Mouse (Mus musculus) neural tube, embryonic 10.5 days (tissue): Measurements from ENCODE around the gene Abi3bp.

ENCODE experiments used
- DNase-seq: peaks from one replicate; pipeline ENCODE4 v3.0.0-alpha.2; 2017; ENCODE audit warnings: low spot score; ENCODE audit errors: extremely low spot score

Gene Abi3bp

DNA sequence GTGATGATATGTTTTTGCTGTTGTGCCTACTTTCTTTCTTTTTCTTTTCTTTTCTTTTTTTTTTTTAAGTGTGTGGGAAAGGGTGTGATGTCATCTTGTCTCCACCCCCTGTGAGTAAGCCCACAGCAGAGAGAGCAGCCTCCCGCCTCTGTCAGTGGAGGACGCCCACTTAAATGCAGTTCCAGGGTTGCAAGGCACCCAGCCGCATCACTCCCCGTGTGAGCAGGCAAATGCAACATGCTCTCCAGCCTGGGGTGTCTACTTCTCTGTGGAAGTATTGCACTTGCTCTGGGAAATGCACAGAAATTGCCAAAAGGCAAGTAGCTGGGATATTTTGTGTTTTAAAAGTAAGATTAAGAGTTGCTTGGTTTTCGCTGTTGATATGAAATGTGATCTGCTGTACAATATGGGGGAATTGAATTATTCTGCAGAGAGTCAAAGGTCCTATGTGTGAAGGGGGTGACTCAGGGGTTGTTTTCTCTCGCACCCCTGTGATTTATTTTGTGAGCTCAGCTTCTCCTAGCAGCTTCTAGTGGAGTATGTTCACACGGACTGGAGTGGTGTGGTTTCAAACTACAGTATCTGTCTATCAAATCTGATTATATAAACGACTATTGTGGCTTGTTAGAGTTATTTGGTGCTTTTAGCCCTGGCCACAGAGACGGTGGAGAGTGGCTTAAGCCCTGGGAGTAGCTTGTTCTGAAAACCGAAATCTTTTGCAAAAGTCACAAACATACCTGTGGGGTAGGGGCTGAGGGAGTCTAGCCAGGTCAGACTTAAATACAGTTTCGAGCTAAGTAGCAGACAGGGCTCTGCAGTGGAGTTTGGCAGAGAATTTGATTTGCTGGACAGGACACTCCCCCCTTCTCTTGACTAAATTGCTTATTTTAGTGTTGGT, at the start of gene Abi3bp:
Gene Abi3bp, plus strand, starts transcription at position 202 of the 898 bp plus-strand sequence.
- DNase-seq, result no peak

DNA sequence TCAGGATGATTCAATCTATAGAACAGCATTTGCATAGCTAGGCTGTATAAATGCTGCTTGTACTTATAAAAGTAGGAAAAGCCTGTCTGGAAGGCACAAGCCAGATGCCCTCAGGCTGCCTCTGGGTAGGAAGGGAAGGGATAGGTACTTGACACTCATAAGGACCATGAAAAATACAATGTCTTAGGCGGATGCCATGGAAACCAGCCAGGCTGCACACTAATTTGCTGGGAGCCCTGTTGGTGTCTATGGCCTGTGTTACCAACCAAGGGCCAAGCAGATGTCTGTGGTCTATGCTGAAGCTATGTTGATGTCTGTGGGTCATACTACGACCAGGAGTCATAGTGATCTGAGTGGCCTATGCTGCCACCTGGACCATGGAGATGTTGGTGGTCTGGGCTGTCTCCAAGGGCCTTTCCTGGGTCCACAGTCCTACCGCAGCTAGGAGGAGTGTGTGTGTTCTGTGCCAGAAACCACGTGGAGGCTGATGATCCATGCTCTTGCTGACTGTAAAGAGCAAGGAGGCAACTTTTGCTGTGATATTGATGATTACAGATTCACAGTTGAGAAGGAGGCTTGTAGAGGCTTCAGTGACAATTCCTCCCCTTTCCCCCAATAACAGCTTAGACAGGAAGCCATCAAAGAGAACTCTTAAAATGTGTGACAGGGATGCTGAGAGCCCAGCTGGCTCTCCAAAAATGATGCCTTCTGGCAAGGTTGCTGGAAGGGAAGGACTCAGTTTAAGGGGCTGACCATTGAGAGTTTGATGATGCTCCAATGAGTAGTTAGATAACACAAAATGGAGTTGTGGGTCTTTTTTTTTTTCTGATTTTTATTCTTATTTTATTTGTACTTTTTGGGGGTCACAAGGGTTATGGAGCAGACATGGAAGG, 42.1 kb upstream of the Abi3bp start:
- no peak for DNase-seq

DNA sequence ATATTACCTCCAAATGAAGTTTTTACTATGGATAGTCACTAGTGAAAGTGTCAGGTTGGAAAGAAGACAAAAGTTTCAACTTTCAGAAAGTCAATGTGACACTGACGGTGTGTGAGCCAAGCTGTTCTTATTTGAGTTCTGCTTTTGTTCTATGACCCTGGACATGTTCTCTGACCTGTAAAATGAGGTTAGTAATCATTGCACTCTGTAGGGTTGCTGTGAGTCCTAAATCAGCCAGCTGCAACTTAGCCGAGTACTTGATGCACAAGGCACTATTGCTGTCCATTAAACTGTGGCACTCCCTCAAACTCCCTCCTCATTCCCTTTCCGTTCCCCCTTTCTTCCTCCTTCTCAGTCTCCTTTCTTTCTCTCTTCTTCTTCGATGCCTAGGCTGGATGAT, 37.4 kb upstream of the Abi3bp start:
- DNase-seq, result no peak

DNA sequence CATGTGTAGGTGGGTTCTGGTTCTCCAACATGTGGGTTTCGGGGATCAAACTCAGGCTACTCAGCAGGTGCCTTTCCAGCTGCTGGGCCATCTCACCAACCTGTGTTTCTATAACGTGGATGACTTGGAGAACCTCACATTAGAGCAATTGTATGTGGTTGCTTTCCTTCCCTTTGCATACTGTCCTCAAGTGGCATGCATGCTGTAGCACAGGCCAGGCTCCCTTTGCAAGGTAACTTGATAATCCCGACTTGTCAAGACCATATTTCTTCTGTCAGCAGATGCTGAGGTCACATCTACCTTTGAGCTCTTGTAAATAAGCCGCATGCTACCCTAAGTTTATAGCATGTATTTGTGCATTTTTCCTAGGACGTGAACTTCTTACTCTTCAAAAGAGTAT, 36.6 kb upstream of the Abi3bp start:
- no peak for DNase-seq

DNA sequence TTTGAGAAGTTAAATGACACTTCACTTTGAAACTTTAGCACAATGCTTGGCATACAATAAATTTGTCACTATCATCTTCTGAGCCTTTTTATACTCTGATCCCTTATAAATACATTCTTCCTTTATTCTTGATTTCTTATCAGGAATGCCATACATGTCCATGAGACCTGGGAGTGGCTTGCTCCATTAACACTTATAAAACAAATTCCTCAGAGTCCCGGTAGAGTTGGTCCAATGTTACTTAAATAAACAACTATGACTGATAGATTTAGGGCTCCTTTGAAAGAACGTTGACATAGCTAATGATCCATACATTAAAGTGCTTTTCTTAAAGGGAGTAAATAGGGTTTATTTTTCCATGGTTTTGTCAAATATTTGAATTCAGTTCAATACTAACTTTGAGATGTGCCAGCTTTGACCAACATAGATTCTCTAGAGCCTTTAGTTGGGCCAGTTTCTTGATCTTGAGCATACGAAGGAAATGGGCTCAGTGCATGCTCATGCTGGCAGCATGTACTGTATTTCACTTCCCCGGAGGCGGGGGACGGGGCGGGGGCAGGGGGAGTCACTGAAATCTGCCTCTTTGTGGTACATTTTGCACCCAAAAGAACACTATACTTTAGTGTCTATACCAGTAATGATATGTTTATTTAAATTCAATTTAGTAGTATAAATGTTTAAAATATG, 35.9 kb upstream of the Abi3bp start:
- DNase-seq, result no peak

DNA sequence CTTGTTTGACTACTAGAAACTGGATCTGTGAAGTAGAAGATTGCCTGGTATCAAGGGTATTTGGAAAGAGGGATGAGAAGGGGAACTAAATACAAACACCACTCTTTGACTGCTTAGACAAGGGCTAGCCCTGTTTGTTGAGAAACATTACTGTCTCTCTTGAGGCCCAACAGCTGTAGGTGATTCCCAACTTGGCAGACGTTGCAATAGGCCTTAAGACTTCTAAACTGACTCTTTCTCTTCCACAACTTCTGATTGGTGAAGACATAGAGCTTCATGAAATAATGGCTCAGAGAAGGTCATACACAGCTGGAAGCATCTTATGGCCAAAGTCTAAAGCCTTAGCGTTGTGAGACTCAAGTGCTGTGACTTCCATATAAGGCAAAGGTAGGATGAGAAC, 26.2 kb upstream of the Abi3bp start:
- no peak for DNase-seq

DNA sequence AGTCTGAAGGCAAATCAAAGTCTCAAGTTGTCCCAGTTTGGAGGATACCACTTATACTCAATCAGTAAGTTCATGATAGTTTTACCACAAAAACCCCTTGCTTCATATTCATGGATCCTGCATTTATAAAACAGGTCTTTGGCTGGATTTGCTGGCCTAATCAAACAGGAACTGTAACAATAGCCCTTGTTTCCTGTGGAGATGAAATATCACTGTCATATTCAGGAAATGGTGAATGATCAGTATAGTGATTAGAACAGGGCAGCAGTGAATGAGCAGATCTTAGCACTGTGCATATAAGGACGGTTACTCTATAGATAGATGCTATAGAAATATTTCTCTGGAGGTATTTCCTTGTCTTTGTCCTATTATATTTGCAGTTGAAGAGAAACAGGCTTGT, 25.8 kb upstream of the Abi3bp start:
- DNase-seq, result no peak

DNA sequence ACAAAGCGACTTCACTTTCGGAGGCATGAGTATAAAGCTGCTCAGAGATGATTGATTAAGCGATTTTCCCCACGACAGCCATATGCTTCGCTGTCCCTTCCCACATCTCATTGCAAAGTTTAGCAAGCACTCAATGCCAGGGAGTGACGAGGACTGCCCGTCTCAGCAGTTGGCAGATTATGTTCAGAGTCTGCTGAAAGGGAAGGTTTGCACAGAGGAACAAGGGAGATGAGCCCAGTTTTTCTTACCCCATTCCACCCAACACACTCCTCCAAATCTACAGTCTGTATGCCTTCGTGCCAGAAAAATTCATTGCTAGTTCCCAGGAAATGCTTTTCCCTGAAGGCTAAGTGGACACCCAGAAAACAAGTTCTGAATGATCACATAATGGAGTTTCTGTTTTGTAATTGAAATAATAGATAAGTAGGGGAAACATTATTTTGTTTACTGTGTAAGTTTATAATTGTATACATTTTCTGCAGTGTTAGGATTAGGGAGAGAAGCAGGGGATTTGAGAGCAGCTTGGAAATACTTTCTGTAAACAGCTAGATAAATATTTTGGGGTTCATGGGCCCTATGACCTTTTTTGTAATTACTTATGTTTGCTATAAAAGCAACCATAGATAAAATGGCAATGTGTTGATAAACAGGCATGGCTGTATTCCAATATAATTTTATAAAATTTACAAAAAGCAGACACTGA, 19.5 kb upstream of the Abi3bp start:
- no peak for DNase-seq

DNA sequence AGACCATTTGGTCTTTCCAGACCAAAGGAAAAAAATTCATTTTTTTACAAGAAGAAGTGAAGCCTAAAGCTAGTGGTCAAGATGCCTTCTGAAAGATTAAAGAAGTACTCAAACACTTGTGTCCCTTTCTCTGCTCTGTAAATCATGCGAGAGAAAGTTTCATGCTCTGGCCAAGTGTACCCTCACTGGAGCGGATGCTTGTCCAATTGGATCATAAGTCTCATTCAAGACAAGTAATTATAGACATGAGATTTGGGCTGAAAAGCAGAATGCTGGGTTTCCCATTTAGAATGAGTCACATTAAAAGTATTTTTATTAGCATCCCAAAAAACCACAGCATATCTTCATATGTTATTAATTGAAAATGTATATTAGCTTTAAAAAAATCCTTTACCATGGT, 4.5 kb upstream of the Abi3bp start:
- DNase-seq, result no peak

DNA sequence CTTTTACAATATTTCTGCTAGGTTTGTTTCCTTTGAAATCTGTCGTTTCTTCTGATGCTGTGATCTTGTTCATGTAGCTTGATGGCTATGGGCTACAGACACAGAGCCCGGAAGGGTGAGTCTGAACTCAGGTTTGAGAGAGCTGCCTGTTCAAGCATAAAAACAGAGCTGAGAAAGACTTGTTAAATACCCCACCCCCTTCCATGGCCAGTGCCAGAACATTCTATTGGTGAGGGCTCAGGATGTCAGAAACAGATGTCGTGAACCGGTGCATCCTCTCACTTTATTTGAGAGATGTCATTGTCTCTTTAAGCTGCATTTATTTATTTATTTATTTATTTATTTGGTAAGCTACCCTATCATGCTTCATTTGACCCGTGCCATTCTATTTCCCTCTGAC, 2.0 kb upstream of the Abi3bp start:
- DNase-seq, result no peak

DNA sequence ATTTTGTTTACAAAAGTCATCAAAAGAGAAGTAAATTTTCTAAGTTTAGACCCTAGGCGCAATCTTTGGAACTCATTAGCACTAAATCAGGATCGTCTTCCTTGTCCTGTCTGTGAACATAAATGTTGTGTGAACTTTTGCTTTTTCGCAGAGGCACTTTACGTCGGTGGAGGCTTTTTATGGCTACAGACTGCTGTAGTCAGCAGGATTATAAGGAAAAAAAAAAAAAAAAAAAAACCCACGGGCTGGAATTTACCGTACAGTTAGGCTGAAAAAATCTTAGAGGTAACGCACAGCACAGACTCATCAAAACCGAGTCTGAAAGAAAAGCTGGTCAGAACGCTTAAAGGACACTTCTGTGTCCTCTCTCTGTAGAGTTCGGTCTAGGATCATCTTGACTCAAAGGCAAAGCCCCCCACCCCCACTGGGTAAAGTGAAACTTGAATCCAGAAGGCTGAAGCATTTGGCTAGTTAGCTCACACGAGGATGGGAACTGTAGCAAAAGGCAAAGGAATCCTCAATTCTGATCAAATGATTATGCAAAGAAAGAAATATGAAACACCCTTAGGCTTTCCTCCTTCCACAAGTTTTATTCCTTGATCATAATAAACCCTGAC, 1.0 kb downstream of the Abi3bp start:
- DNase-seq, result peak; percentile 15

DNA sequence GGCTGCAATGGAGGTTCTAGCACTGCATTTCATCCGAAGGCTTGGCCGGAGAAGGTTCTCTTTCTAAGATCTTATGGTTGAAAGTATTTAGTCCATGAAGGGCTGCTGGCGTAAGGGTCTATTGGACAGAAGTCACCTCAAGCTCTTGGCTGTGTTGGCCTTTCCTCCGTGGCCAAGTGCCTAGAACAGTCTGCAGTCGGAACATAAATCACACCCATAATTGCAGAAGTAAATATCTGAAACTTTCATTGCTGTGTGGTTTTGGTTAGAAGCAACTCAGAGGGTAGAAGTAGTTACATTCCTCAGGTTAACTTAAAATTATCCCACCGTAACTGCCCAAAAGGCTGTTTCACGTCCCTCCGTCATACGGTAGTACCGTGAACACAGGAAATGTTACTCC, 5.8 kb downstream of the Abi3bp start:
- DNase-seq, result no peak

DNA sequence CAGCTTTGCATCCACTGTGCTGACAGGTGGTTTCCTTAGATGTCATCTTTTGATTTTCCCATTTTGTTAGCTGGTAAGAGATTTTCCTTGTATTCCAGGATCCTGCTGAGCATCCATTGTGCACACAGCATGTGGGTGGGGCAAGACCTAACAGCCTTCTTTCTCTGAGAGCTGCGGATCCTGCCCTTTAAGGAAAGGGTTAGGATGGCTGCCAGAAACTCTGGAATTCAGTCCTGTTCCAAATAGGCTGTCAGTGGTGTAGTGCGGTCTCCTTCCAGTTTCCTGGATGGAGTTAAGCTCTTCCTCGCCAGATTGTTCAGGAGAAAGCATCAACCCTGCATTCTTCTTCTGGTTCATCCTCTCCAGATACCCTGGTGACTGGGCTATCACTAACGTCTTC, 8.8 kb downstream of the Abi3bp start:
- no peak for DNase-seq

DNA sequence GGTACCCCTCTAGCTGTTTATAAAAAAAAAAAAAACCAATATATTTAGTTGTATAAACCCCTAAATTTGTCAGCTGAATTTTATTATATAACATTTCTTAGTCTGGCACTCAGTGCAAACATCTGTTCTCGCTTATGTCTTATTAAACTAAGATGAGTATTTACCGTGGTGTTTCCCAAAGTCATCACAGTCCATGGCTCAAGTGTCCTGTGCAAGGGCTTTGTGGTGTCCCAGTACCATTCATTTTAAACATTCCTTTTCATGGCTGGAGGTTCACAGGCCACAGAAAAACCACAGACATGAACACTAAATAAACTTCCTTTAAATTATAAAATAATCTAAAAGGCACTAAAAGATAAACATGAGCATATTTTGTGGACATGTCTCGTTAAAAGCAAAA, 13.2 kb downstream of the Abi3bp start:
- DNase-seq, result no peak

DNA sequence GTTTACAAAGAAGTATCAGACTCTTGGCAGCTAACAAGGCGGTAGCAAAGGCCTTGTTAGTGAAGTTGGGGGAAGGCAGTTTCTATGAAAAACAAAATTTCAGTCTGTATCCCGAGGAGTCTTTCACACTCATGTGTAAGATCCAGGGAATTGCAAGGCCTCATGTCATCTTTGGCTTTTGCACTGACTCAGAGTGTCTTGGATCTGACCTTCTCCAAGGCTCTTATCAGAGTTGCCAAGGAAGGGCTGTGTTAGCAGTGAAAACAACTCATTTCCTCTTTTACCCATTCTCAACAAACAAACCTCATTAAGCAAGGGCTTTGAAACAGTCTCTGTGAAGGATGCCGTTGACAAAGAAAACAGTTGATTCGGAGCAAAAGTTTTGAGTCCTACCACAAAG, 17.6 kb downstream of the Abi3bp start:
- DNase-seq, result no peak

DNA sequence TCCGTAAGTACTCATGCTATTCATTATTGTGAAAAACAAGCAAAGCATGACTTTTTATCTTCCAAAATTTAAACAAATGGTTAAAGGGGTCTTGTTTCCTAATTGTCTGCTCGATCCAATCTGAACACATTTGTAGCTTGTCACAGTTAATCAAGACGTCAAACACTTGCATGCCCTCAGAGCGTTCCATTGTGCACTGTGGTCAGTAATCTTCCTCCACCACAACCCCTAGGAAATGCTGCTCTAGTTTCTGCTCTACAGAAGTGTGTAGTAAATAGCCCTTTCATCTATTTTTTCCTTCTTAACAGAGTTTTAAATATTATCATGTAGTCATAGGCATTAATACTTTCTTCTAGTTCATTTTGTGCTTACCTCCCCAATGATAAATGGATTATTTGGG, 19.1 kb downstream of the Abi3bp start:
- DNase-seq, result no peak

DNA sequence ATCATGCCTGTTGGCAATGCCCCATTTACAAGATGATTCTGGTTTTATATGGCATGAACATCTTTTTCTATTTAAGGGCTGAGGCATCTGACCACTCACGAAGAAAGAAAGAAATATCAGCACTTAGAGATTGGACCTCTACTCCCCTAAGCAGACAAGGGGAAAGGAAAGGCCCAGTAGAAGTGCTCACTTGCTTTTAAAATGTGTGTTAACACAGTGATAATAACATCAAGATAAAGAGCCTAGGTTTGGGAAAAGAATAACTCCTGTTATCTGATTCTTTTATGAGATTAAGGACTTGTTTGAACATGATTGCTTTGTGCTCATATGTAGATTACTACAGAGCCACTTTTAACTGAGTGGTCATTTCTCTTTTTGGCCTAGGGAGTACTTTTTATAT, 21.0 kb downstream of the Abi3bp start:
- DNase-seq, result no peak

DNA sequence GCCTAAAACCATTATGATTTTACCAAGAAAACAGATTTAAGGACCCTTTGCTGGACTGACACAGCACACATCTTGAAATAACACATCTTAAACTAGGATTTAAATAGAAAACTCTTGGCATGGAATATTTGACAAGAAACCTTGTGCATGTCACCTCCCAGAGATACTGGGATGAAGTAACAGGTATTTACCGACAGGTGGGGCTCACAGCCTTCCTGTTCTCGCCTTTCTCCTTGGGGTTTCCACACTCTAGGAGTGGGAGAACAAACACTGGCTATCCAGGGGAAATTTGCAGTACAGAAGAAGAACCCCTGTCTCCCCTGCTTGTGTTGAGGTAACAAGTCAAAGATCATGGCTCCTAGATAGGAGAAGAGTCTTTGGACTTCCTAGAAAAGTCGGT, 22.8 kb downstream of the Abi3bp start:
- no peak for DNase-seq

DNA sequence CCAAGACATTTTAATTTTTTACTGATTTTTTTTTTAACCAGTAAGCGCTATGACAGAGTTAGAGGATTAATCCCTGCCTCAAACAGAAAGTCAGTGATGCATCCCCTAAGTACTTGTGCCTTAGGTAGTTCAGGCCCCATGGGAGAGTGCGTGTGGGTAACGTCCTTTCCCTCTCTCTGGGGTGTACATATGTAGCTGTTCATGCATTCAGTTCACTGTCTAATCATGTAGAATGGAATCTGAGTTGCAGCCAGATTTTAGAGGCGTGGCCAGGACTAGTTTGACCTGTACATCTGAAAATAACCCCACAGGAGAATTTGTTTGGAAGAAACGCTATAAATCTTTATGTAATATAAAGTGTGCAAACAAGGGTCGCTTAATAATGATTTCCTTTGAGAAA, 23.4 kb downstream of the Abi3bp start:
- DNase-seq, result no peak

DNA sequence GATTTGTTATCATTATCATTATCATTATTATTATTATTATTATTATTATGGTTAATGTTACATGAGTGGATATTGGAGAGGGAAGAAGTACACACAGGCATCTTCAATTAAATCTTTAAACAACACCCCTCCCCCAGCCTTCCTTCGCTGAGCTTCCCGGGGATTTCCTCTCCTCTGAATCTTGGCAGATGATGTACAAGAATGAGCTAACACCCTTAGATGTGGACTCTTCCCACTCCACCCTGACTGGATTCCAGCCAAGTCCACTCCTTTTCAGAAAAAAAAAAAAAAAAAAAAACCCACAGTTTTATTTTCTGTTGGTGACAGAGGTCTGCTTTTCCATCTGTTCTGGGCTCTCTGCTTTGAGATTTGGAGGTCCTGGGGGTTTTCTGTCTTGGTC, 23.8 kb downstream of the Abi3bp start:
- DNase-seq, result no peak

DNA sequence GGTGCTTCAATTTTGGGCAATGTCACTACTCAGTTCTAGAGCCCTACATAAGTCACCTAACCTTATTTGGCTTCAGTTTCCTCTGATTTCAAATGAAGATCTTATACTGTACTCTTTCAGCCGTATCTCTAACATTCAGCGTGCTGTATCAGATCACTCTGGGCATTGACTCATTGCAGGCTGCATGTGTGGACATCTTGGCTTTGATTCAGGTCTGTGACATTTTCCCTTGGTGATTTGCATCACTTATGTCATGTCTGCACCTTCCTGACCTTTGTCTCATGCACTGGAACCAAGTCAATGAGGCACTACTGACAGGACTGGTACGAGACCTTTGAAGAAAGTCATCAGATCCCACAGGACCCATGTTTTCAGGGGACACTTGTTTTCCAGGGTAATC, 24.5 kb downstream of the Abi3bp start:
- DNase-seq, result no peak
